Mouse (Mus musculus) frontal cortex, postnatal 36 days (tissue): ENCODE measurements around the gene Gpr183.

Experiments used
- DNase-seq, 2 experiments: peaks; one replicate each; pipeline ENCODE4 v3.0.0; 2022; ENCODE audit warnings: low spot score in 2 of 2

Gpr183 gene

DNA sequence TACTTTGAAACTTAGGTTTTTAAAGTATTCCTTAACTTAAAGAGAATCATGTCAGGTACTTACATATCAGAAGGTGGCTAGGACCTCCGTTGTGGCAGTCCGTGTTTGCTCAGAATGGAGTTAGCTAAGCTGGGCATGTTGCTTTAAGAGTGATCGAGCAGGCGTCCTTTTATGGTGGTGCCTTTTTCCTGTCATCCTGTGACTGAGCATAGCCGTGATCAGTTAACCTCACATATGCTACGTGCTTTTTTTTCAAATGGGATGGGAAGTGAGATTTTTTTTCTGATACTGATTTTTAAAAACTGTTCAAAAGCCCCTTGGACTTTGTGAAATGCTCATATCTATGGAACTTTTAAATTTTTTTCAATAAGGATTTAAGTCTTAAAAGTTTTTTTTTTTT lies at the start of gene Gpr183:
Gpr183 (minus strand) TSS at position 206 of the 400 bp plus-strand sequence.
- no peak for DNase-seq

DNA sequence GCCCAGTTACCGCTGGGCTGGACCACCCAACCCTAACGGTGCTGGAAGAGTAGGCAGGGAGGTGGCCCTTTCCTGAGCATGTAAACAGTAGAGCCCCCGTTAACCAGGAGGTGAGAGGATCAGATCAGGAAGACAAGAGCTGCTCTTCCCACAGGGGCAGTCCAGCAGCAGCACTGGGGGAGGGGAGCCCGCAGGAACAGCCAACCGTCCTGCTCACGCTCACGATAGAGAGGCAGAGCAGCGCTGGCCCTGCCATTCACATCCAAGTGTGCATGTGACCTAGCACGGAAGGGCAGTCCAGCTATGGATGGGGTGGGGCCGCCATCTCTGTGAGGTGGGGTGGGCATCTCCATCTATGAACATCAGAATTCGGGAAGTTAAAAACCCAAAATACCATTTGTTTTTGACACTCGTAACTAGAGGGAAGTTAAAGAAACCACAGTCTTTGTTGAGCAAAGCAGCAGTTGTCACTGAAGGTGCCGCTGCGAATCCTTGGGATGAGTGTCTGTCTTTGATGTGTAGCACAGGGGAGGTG lies 48.5 kb upstream of the Gpr183 start:
- DNase-seq = no peak

DNA sequence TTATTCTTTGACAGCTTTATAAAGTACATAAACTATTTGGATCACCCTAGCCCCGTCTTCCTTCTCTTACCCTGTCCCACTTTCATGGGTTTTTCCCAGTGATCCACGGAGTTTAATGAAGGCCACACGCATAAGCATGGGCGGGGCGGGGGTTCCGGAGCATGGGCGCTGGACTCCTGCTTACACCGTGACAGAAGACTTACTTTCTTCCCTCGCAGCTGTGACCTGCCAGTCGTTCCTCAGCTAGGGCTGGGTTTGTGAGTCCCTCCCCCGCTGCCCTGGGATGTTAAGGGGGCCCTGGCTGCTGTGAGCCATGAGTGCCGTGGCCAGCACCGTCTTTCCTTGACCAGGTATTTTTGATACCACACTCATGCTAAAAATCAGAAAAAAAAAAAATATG lies 47.8 kb upstream of the Gpr183 start:
- DNase-seq = no peak

DNA sequence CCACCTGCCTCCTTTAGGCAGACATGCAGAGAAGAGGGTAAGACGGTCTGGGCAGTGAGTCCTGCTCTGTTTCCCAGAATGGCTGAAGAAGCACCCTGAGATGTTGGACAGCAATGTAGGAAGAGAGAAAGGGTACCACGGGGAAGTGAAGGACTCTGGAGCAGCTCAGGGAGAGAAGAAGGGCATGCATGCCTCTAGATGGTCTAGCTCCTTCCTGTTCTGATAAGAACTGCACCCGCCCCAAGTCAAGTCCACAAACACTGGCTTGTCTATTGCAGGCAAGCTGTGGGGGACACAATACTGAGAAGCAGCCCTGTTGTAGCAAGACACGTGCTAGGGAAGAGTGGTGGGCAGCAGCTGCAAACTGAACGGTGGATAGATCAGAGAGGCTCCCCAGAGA lies 47.2 kb upstream of the Gpr183 start:
- DNase-seq = no peak

DNA sequence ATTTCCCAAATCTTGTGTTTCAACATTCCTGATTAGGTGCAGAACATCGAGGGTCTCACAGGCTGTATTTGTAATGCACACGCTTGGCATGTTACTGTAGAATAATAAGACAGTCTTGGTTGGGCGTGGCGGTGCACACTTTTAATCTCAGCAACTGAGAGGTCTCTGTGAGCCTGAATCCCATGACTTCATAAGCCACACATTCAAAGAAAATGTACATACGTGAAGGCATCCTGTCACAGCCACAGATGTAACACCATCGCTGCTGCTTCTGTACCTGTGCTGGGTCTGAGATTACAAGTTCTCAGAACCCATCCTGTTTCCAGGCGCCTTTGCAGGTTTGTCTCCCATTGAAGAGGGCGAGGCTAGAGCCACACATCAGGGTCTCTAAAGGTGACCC lies 46.8 kb upstream of the Gpr183 start:
- no peak for DNase-seq

DNA sequence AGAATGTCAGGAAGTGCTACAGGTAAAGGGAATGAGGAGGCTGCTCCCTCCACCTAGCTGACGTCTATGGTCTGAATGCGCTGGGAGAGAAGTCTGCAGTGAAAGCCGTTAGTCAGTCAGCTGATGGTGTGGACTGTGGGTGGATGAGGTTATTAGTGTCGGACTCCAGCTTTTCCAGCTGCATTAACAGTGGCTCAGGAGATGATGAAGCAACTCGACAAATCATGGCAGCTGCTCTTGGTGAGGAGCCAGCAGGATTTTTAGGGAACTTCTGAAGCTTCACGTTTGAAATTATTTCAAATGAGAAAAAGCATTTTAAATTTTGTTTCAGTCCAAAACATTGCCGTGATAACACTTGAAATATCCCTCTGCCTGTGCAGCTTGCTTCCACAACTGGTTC lies 45.3 kb upstream of the Gpr183 start:
- no peak for DNase-seq

DNA sequence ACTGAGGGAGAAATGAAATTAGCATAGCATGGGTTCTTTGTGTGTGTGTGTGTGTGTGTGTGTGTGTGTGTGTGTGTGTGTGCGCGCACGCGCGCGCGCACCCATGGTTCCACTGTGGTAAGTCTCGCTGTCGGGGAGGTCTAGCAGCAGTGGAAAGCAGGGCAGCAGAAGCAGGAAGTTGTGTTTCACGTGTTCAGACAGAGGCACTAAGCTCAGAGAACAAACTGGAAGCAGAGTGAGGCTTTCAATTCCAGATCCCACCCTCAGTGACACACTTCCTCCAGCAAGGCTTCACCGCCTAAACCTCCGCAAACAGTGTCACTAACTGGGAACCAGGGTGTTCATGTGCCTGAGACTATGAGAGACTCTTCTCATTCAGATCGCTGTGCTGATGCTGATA lies 44.5 kb upstream of the Gpr183 start:
- no peak for DNase-seq

DNA sequence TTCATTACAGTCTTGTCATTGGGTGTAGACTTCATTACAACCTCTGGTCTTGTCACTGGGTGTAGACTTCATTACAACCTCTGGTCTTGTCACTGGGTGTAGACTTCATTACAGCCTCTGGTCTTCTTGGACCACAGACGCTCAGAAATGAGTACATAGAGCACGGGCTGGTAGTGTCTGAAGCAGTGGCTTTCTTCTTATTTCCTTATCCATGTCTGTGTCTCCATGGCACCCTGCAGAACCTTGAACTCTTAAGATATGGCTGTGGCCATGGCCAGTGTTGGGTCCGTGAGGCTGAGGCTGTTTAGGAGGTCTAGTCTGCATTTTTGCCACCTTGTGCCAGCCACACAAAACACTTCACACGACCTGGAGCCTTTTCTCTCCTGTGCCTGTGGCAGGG lies 43.3 kb upstream of the Gpr183 start:
- no peak for DNase-seq

DNA sequence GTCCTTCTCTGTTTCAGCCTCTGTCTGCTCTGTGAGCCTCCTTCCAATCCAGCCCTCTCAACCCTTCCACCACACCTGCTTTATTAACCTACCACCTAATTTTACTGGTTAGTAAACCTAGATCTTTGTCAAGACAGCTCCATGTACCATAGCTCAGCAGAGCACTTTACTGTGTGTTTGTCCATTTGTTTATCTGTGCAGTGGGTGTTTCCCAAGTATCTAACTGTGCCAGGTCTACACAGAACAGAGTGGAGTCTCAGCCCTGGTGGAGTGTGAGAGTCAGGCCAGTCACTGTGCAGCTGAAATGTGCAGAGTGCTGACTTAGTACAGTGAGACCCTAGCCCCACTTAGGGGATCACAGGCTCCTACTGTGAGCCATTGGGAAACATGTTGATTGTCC lies 38.8 kb upstream of the Gpr183 start:
- no peak for DNase-seq

DNA sequence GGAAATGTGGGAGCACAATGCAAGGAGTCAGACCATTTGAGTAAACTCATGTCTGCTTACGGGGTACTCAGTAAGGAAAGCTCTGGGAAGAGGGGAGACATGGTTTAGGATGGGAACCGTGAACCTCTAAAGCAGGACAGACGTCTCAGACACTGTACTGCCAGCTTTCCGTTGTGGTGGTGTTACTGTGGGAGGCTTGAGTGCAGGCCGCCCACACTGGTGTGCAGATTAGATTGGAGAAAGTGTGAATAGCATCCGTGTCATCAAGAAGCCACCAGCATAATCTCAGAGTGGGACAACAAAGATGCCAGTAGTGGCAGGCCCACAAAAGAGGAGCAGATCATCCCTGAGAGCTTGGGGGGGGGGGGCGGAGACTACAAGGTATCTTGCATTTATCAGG lies 37.2 kb upstream of the Gpr183 start:
- no peak for DNase-seq

DNA sequence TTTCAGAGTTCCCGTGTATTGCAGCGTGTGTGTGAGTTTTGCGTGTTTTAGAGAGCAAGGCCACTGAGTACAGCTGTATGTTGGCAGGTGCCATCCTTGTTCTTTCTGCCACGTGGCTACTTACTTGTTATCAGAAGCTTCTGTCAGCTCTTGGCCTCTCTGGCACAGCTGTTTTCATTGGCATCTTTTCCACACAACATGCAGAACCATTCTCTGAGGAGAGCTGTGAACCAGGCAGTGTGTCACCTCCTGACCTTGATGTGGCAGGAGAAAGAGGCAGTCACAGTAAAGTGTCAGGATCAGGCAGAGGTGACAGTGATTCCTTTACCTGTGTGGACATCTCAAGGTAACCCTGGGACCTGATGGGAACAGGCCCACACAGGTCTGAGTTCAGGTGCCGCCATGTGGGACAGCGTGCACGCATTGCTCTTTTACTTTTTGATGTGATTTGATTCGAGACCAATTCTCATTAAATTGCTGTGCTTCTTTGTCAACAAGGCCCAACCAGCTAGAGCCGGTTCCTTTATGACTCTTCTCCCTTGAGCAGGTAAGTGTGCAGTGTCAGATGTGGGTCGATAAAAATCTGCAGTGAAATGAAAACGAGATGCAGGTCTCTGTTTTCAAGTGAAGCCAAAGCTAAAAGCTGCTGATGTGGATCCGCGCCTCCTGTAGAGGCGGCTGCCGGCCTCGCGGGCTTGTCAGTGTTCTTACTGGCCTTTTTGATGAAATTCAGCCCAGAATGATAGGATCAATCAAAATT lies 35.5 kb upstream of the Gpr183 start:
- DNase-seq = no peak

DNA sequence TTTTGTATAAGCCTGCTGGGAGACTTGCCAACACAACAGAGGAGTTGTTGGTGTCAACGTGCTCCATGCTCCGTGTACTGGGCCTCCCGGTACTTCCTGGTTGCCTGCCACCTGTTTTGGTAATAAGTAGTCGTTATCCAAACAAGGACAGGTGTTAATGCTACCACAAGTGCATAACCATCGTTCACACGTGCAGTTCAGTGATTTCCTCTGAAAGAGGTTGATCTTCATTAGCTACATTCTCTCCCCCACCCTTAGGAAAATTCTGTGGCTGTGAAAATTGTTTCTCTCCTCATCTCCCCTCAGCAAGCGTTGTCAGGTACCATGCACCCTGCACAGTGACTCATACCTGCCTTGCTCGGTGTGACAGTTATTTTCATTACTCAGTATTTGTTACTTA lies 34.5 kb upstream of the Gpr183 start:
- no peak for DNase-seq

DNA sequence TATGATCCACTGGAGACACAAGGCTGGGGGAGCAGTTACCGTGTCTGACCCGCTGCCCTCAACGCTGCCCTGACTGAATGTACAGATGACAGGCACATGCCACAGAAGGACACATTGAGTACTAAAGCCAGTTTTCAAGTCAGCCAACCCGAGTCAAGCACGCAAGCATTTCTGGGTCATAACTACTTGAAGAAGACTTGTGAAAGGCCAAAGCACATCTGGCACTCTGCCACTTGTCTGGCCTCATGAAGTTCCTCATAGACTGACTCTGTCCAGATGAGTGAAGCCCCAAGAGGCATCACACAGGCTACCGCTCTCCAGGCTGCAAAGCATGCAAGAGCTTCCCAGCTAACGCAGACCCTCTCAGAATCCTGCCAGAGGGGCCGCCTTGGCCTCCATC lies 31.8 kb upstream of the Gpr183 start:
- peak in 1 of 2 experiments; percentile 9 for DNase-seq

DNA sequence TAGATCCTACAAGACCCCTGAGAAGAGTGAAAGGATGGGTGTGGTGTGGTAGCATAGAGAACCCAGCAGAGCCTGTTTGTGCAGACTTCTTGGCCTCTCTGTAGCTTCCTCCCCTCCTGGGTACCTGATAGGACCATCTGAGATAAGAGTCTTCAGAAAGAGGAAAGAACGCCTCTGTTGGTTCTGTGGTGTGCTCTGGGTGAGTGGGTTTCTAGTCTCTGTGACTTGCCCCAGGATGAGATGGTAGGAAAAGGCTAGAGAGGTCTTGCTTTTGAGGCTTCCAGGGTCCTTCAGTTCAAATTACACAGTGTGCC lies 30.5 kb upstream of the Gpr183 start:
- no peak for DNase-seq

DNA sequence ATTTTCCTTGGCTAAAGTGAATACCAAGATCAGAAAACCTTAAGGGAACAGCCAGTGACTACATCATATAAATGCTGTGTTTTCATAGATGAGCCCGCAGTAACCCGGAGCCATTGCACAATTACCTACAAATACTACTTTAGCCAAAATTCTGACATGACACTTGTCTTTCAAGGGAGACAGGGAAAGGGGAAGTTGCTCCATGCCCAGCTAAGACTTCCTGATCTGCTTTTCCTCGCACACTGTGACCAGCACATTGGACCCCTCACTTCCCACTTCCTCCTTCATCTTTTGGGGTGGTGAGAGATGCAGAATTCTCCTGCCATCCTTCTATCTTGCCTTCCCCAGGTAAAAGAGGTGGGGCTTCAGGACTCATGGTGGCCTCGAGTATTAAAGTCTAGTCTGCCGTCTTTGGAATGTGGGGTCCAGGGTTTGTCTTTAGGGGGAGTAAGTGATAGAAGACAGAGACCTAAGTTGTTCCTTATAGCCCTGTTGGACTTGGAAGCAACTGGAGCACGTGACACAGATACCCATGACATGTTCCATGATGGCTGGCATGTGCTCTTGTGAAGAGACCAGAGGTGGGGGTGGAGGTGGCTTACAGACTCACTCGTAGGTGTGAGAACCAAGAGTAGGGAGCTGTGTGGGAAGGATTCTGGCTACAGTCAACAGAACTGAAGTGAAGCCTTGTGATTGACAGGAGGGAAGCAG lies 30.0 kb upstream of the Gpr183 start:
- no peak for DNase-seq

DNA sequence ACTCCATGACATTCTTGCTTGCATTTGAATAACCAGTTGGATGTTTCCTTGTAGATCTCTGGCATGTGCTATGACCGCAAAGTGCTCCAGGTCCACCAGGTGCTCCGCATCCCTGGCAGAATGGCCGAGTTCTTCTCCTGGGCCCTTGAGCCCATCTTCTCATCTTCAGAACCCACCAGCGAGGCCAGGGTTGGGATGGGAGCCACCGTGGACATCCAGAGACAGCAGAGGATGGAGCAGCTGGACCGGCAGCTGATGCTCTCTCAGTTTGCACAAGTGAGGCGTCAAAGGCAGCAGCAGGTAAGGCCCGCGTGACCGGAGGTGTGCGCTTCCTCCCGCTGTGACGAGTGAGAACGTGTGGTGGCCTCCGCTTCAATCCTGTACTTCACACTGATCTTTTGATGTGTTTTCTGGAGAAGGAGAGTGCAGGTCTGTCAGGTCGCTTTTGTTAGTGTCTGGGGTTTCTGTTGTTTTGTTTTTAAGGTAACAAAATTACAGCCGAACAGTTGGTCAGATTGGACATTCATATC lies 29.2 kb upstream of the Gpr183 start:
- no peak for DNase-seq

DNA sequence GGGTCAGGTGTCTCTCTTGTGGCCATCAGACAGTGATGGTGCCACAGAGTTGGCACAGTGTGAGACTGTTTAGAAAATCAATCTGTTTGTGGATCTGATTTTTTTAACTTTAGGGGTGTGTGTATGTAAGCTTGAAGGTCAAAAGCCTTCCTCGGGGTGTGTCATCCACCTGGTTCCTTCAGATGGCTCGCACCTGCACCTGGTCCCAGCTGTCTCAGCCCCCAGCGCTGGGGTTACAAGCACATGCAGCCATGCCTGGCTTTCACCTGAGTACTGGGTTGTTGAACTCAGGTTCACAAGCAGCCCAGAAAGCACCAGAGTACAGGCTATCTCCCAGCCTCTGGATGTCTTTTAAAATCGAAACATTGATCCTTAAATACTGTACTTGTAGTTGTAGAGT lies 28.6 kb upstream of the Gpr183 start:
- no peak for DNase-seq

DNA sequence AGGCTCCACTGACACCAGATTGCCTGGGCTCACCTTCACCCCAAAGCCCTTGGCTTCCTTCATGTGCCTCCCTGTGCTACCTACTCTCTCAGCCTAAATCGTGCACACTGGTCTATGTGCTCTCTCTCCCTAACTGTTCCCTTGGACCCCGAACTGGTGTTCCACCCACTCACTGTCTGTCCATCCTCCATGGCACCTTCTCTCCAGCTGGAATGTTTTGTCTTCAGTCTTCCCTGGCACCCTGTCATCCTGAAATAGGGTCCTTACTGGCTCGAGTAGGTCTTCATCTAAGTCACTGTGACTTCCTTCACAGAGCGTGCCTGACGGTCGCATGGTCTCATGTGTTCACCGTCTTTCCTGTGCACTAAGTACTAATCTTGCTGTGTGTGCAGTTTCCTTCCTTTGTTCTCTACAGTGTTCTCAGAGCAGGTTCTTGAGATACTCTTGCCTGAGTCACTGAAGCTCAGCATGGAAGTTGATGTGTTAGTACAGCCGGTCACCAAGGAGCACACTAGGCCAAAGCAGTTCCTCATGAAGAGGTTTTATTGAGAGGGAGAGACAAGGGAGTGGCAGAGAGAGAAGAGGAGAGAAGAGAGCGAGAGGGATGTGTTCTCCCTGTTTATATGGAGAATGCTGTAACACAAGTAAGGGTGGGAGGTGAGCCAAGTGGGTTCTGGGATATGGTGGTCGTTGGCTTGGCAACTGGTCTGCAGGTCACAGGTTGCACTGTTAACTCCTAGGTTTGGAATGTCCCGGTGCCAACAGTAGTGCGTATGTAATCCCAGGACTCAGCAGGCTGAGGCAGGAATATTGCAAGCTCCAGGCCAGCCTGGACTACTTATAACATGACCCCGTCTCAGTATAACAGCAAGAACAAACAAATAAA lies 27.6 kb upstream of the Gpr183 start:
- DNase-seq = no peak

DNA sequence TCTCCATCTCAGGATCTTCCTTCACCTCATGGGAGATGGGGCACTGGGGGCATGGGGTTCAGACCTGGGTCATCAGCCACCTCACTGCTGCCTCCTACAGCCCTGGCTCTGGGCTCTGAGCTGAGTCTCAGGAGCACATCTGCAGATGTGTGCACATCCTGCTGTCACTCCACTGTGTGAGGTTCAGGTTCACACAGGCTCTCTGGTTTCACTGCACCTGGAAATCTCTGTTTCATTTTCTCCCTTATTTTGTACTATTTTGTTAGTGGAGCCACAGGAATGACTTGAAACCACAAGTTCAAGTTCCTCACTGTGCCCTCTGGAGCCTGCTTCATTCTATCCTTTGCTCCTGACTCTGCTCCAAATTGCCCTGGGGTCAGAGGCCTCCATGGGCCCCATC lies 26.9 kb upstream of the Gpr183 start:
- DNase-seq = no peak

DNA sequence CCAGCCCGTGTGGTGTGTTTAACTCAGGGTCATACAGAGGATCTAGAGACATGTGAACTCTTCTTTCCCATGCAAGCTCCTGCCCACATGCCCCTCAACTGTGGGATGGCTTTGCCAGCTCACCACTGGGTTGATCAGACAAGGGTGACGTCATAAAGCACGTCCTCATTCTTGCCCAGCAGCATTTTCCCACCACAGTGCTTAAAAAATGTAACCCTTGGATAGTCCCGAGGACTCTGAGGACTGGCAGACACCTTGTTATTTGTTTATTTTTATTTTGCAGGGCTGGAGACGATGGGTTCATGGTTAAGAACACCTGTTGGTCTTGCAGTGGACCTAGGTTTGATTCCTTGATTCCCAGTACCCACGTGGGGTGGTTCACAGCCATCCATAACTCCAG lies 25.9 kb upstream of the Gpr183 start:
- no peak for DNase-seq

DNA sequence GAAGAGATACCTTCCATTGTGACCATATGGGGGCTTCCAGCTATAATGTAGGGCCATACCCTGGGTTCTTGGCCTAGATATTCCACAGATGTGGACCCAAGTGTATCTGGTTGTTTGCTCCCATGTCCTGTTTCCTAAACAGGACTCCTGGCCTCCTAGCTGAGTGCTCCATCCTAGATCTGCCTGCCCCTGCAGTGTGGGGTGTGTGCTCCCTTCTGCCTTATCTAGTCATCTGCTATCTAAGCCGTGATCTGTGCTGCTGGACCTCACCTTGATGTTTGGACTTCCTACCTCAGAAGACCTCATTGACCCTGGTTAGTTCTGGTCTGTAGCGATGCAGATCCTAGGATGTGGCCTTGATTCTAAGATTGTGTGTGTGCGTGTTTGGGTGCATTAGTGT lies 24.9 kb upstream of the Gpr183 start:
- no peak for DNase-seq

DNA sequence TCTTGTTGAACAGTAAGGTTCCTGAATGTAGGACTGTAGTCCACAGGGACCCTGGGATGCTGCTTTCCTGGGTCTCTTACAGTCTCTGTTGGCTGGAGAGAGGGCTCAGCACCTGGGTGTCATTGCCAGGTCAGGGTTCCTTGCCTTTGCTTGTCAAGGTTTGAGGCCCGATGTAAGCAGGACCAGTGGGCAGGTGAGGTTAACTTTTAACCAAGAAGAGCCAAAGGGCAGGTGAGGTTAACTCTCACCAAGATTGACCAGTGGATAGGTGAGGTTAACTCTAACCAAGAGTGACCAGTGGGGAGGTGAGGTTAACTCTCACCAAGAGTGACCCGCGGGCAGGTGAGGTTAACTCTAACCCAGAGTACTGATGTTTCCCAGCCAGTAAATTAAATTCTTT lies 24.3 kb upstream of the Gpr183 start:
- DNase-seq = no peak
